Mouse (Mus musculus): ENCODE results near the gene Zfp143.
A peak's percentile ranks its signal among the peaks of the same experiment; 100 is the strongest.
"Not testable (repeated sequence)": the region's sequence is repeated elsewhere in the genome, so short reads cannot be mapped to it uniquely, and the experiment has no call there.

The Zfp143 gene

GRCm38 (mm10) chr7:110096332-110096731 is 35.3 kb downstream of the Zfp143 start:
- no peak for DNase-seq (ENCODE audit: low spot score)

DNA sequence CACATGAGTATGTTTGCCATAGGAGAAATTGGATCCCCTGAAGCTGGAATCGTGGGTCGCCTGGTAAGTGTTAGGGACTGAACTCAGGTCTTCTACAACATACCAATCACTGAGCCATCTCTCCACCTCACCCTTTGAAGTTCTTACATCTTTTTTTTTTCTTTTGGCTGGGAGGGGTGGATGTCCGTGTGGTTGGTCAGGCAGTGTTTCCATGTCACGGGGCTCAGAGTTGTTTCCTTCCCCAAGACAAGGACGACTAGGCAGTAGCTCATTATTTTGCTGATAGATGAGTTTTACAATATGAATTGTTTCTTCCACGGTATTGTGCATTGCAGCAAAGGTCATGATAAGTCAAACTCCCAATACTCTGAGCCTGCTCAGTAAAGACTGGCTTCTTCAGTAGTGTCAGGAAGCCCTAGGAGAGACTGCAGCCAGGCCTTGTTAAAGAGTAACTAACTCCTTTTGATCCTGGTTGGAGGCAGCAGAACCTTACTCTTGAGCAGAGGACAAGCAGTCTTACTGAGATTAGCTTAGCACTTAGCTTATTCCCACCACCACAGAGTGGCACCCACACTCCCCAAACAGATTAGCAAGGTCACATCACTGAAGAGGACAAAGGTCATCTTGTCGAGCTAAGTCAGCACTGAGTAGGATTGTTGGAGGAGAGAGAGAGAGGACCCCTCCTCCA is 36.2 kb downstream of the Zfp143 start:
- DNase-seq (ENCODE audit: low spot score) = no peak

DNA sequence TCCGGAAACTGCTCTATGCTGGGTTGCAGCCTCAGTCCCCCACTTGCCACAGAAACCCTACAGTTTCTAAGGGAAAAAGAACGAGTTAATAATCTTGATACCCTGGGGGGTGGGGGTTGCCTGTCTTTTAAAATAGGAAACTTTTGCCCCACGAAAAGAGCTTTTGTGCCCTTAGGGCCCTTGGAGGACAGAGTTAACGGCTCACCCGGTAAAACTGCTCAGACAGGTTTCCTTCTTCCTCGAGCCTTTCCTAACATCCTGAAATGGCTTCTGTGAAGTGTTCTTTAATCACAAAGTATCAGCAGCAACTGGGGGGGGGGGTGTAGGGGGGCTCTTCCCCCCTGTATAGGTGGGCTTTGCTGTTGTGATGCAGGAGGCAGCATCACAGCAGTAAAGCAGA is 39.8 kb downstream of the Zfp143 start:
- no peak for DNase-seq (ENCODE audit: low spot score)

- no peak for DNase-seq (ENCODE audit: low spot score)
Observed at GRCm38 (mm10) chr7:110101266-110101665, 40.2 kb downstream of the Zfp143 start.

DNA sequence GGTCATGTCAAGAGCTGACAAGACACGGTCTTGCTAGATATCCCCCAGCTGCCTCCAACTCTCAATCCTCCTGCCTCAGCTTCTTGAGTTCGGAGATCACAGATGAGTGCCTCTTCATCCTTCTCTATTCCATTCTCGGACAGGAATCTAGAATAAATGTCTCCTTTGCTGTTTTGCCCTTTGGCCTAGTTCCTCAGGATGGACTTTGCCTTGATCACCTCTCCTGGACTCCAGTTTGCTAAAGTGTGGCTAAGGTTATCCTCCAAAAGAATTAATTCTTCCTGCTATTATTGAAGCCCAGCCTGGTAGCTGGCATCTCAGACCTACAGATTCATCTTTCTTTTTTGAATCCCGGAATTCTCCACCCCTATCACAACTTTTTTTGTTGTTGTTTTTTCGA is 44.0 kb downstream of the Zfp143 start:
- no peak for DNase-seq (ENCODE audit: low spot score)

- DNase-seq (ENCODE audit: low spot score) = no peak
Observed at GRCm38 (mm10) chr7:110106633-110107032, 45.6 kb downstream of the Zfp143 start.

GRCm38 (mm10) chr7:110108524-110108923 is 47.5 kb downstream of the Zfp143 start:
- not testable (repeated sequence) for DNase-seq (ENCODE audit: low spot score)

DNA sequence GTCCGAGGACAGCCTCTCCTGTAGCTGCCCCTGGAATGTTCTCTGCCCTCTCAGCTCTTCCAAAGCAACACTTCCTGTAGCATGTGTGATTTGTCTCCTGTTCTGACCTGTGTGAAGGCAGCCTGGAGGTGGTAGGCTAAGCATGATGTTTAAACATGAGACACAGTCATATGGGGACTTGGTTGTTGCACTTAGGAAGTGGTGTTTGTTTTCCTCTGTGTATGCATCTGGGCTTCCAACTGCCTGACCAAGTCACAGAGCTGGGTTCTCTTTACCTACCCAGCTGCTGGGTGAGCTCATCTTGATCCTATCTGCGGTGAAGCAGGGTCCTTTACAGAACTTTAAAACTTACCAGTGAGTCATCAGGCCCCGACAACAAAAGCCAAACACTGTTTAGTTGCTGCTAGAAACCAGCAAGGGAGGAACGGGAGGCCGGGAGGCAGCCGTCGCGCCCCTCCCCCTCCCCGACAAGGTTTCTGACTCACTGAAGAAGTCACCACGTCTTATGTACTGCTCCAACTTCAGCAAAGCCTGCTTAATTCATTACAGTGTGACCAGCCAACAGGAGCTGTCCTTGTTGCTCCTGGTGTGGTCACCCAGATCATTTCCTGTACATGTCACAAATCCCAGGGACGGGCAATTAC is 48.1 kb downstream of the Zfp143 start:
- peak; percentile 35 for DNase-seq (ENCODE audit: low spot score)

DNA sequence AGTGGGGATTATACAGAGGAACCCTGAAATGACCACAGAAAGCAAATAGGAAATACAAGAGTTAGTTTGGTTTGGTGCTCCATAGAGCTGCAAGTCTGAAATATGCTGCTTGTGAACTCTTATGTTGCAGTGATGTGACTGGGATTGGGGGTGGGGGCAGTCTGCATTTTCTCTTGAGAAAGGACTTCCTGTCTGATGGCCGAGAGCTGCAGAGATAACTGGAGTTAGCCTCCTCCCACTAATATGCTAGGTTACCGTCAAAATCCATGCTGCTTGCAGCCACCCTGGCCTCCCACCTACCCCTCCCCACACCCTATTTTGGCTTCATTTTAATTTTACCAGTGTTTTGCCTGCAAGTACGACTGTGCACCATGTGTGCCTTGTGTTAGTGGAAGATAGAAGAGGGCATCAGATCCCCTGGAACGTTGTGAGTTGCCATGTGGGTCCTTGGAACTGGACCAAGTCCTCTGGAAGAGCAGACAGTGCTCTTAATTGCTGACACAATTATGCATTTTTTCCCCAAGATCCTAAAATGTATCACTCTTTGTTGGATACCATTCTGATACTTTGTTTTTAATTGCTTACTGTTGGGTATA is 49.1 kb downstream of the Zfp143 start:
- no peak for DNase-seq (ENCODE audit: low spot score)

DNA sequence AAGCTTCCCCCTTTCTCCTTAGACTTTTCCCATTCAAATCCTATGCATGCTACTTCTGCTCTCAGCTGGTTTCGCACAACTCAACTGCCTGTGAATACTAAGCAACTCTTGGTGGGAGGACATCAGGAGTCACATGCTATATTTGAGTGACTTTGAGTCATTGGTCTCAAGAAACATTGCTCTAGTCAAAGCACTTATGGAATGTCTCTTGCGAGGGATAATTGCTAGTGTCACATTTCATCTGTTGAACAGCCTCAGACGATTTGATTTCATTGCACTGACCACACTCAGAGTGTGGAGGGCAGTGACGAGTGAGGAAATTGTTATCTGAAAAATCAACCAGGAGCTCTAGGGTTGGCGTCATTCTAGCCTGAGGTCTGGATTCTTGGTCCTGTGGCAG is 53.7 kb downstream of the Zfp143 start:
- no peak for DNase-seq (ENCODE audit: low spot score)

- no peak for DNase-seq (ENCODE audit: low spot score)
Observed at GRCm38 (mm10) chr7:110116731-110117291, 55.8 kb downstream of the Zfp143 start.

- no peak for DNase-seq (ENCODE audit: low spot score)
Observed at GRCm38 (mm10) chr7:110118448-110118847, 57.4 kb downstream of the Zfp143 start.

- no peak for DNase-seq (ENCODE audit: low spot score)
Observed at GRCm38 (mm10) chr7:110120157-110120784, 59.3 kb downstream of the Zfp143 start.

GRCm38 (mm10) chr7:110121162-110121515 is 60.1 kb downstream of the Zfp143 start:
- DNase-seq (ENCODE audit: low spot score) = no peak

DNA sequence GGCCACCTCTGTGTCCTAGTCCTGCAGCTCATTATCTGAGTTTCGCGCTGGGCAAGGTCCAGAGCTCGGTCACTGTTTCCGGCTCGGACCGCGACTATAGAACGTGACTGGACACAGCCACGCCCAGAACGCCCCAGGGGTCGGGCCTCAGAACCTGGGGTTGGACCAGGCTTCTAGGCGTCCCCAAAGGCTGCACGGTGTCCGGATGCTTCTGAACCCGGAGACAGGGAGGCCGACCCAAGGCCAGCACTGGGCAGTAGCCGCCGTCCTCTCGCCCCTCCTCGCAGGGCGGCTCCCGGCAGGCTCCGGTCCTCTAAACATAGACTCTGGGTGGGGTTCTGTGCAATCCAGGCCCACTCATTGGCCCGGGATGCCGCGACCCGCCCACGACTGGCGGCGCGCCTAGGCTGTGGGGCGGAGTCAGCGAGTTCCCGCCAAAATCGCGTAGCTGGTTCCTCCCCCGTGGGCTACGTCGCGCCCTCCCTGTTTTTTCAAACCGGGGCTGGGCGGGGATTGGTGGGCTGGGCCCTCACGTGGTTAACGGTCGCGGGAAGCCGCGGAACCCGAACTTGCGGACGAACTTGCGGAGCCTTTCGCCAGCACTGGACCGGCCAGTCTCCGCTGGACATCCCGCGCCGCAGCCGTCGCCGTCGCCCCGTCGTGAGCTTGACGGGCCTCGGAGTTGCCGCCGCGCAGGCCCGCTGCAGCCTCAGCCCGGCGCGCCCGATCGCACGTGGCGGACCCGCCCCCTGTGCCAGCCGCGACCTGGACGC is 60.7 kb downstream of the Zfp143 start, which contains the start of gene Wee1:
Gene Wee1 (plus strand): TSS at position 531 of the 773 bp plus-strand sequence.
- DNase-seq (ENCODE audit: low spot score) = peak; percentile 99

DNA sequence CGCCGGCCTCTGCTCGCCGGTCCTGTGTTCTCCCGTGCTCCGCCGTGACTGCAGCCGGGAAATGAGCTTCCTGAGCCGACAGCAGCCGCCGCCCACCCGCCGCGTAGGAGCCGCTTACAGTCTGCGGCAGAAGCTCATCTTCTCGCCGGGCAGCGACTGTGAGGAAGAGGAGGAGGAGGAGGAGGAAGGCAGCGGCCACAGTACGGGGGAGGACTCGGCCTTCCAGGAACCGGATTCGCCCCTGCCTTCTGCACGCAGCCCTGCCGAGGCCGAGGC is 61.2 kb downstream of the Zfp143 start:
- DNase-seq (ENCODE audit: low spot score) = no peak

- DNase-seq (ENCODE audit: low spot score) = peak; percentile 53
Observed at GRCm38 (mm10) chr7:110122565-110123422, 61.8 kb downstream of the Zfp143 start.

GRCm38 (mm10) chr7:110123844-110124555 is 63.0 kb downstream of the Zfp143 start:
- no peak for DNase-seq (ENCODE audit: low spot score)

DNA sequence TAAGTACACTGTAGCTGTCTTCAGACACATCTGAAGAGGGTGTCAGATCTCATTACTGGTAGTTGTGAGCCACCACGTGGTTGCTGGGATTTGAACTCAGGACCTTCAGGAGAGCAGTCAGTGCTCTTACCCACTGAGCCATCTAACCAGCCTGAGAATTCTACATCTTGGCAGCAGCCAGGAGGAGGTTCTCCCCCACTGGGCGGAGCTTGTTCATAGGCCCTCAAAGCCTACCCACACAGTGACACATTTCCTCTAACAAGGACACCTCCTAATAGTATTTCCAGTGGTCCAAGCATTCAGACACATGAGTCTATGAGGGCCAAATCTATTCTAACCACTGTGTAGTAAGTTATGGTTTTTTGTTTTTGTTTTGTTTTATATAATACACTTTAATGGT is 67.5 kb downstream of the Zfp143 start:
- DNase-seq (ENCODE audit: low spot score) = no peak

DNA sequence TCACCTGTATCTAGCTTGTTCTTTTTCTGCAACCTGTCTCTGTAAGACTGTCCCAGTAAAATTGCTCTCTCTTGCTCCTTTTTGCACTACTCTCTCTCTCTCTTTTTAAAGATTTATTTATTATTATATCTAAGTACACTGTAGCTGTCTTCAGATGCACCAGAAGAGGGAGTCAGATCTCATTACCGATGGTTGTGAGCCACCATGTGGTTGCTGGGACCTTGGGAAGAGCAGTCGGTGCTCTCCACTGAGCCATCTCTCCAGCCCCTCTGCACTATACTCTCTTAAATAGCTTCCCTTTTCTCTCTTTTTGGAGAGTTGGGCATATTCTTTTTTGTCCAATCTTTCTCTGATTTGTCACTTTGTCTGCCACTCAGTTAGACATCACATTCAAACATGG is 71.3 kb downstream of the Zfp143 start:
- DNase-seq (ENCODE audit: low spot score) = not testable (repeated sequence)

Measured in retina, embryonic 14.5 days (tissue).